Mouse (Mus musculus) liver, embryonic 13.5 days (tissue): ENCODE results near the gene Adamtsl4. TPM values are rescaled to one million over a fixed set of nuclear protein-coding genes. Genes with fewer than 3 reads are reported as not detected.

ENCODE experiments used
- ATAC-seq: fragments of 200-750 bp; cut with Nextera tagmentation; 2 replicates; pipeline ENCODE4 v1.8.0; 2017; ENCODE audit warnings: low read depth, mild to moderate bottlenecking, moderate number of reproducible peaks, moderate library complexity
- DNase-seq: peaks from one replicate; pipeline ENCODE4 v3.0.0; 2022
- H3K27ac ChIP-seq: fragments of 300-500 bp; sonication (generic); 2 replicates; pipeline ENCODE4 v1.5.1; 2015; ENCODE audit warnings: moderate library complexity, mild to moderate bottlenecking, inconsistent platforms
- H3K27me3 ChIP-seq: fragments of 300-500 bp; sonication (generic); 2 replicates; pipeline ENCODE4 v1.6.1; 2015; ENCODE audit warnings: mild to moderate bottlenecking, inconsistent platforms
- H3K36me3 ChIP-seq: fragments of 300-500 bp; sonication (generic); 2 replicates; pipeline ENCODE4 v1.6.1; 2015; ENCODE audit warnings: mild to moderate bottlenecking, inconsistent platforms
- H3K4me1 ChIP-seq: fragments of 300-500 bp; sonication (generic); replicated peaks from 2 replicates; pipeline ENCODE4 v1.6.1; 2015; ENCODE audit warnings: inconsistent platforms
- H3K4me2 ChIP-seq: fragments of 300-500 bp; sonication (generic); 2 replicates; pipeline ENCODE4 v1.6.1; 2015; ENCODE audit warnings: inconsistent platforms, mild to moderate bottlenecking, moderate library complexity
- H3K4me3 ChIP-seq: fragments of 300-500 bp; sonication (generic); replicated peaks from 2 replicates; pipeline ENCODE4 v1.5.1; 2015; ENCODE audit warnings: mild to moderate bottlenecking, inconsistent platforms
- H3K9ac ChIP-seq: fragments of 300-500 bp; sonication (generic); 2 replicates; pipeline ENCODE4 v1.6.1; 2015; ENCODE audit warnings: mild to moderate bottlenecking, inconsistent platforms
- H3K9me3 ChIP-seq: fragments of 300-500 bp; sonication (generic); replicated peaks from 2 replicates; pipeline ENCODE4 v1.6.1; 2016; ENCODE audit warnings: inconsistent platforms
- WGBS: fragments of 180-500 bp; shearing (Covaris S2); methylation state at CpG from one replicate; pipeline ENCODE4 v1.1.7; 2015; ENCODE audit not compliant: insufficient replicate concordance; 5-methylcytosine and 5-hydroxymethylcytosine counted together
- polyA plus RNA-seq: library from polyadenylated mRNA; unstranded; fragments of >200 nt; fragmentation: Nextera tagmentation; extraction: Ambion mirVana; gene quantifications from 2 replicates; pipeline ENCODE4 v1.2.1, GENCODE M21; 2015

The Adamtsl4 gene
- polyA plus RNA-seq, 1 experiment from 2014 or later = 0.83 TPM

DNA sequence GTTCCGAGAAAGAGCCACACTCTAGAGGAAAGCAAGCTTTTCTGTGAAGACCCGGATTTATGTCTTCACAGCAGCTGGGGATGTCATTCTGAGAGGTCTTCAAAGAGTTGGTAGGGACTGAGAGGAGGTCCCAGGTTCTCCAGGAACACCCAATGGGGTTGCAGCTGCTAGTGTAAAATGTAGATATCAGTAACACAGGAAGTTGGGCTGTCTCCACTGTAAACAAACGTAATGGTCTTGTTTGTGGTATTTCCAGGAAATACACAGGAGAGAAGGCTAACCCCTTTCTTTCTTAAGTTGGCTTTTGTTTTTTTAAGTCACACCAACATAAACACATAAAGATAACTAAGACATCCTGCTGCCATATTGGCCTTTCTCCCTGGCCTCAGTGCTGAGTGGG lies 34.7 kb upstream of the Adamtsl4 start:
- 38% methylated on average over 3 of the region's 3 CpGs for WGBS

DNA sequence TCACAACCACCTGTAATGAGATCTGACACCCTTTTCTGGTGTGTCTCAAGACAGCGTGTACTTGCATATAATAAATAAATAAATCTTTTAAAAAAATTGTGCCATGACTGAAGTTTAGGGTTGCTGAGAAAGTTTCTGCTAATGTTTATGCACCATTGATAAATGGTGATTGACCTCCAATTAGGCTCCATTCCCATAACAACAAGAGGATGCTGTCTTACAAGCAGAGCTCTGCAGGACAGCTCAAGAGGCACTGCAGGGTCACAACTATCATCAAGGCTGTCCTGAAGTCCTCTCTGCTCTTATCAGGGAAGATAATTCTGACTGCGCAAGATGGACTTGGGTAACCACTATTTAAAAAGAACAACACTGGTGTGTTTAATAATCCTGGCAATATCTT lies 30.4 kb upstream of the Adamtsl4 start:
- Histone ChIP-seq H3K36me3 (no peaks in the 10 kb centered on the region), H3K4me1 (0 out of 2 replicates have a peak, but pooled peaks cover 3% of the 10 kb centered on the region), H3K4me2 (no peak overlapping the region), H3K27ac (no peak overlapping the region), H3K4me3 (no peak overlapping the region), H3K27me3 (no peaks in the 10 kb centered on the region), H3K9ac (no peak overlapping the region), H3K9me3 (no peaks in the 10 kb centered on the region)
- ATAC-seq (no peak), DNase-seq (no peak)
- WGBS = 68% methylated on average over 2 of the region's 2 CpGs

More for the DNA sequence above, 34.7 kb upstream of the Adamtsl4 start:
- ATAC-seq (no peak), DNase-seq (no peak)
- Histone ChIP-seq H3K9me3 (no peaks in the 10 kb centered on the region), H3K4me3 (no peak overlapping the region), H3K4me1 (0 out of 2 replicates have a peak, but pooled peaks cover 3% of the 10 kb centered on the region), H3K9ac (no peak overlapping the region), H3K27me3 (no peaks in the 10 kb centered on the region), H3K36me3 (no peaks in the 10 kb centered on the region), H3K4me2 (no peak overlapping the region), H3K27ac (no peak overlapping the region)

DNA sequence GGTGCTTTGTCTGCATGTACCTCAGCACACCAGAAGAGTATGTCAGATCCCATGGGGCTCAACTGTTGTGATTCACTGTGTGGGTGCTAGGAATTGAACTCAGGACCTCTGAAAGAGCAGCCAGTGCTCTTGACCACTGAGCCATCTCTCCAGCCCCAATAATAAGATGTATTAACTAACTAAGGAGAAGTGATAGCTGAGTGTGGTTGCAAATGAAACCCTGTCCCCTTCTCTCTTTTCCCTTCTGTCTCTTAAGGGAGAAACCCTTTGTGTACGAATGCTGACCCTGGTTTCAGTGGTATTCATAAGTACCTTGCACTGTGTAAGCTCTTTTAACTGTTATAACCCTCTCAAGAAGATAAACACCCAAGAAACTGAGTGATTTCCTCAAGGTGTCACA lies 28.4 kb upstream of the Adamtsl4 start:
- Histone ChIP-seq H3K4me3 (no peak overlapping the region), H3K4me1 (no peaks in the 10 kb centered on the region), H3K27ac (no peak overlapping the region), H3K36me3 (no peaks in the 10 kb centered on the region), H3K27me3 (no peaks in the 10 kb centered on the region), H3K9ac (no peak overlapping the region), H3K4me2 (no peak overlapping the region), H3K9me3 (no peaks in the 10 kb centered on the region)
- WGBS = 77% methylated on average over 1 of the region's 1 CpGs
- DNase-seq (no peak), ATAC-seq (no peak)

DNA sequence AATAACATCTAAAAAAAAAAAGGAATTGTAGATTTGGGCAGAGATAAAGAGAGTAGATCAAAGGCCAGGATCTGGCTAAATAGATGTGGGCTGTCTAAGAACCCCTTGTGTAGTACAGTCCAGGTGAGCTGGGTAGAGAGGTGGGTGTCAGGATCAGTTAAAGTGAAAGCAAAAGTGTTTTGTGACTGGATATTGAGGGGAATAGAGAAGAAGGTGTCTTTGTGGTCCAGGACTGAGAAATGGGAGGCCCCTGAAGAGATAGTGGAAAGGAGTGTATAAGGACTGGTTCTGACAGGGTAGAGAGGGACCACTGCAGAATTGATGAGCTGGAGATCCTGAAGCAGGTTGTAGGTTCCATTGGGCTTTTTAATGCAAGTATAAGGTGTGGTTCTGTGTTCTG lies 22.2 kb upstream of the Adamtsl4 start:
- H3K9me3 ChIP-seq = no peaks in the 10 kb centered on the region
- no peaks in the 10 kb centered on the region for H3K36me3 ChIP-seq
- H3K4me1 ChIP-seq = no peaks in the 10 kb centered on the region; the same call in 1 of the 2 replicates
- no peak overlapping the region for H3K27ac ChIP-seq
- no peak overlapping the region for H3K4me2 ChIP-seq
- H3K27me3 ChIP-seq = no peaks in the 10 kb centered on the region
- no peak overlapping the region for H3K9ac ChIP-seq
- ATAC-seq (no peak), DNase-seq (no peak)
- H3K4me3 ChIP-seq = no peak overlapping the region

DNA sequence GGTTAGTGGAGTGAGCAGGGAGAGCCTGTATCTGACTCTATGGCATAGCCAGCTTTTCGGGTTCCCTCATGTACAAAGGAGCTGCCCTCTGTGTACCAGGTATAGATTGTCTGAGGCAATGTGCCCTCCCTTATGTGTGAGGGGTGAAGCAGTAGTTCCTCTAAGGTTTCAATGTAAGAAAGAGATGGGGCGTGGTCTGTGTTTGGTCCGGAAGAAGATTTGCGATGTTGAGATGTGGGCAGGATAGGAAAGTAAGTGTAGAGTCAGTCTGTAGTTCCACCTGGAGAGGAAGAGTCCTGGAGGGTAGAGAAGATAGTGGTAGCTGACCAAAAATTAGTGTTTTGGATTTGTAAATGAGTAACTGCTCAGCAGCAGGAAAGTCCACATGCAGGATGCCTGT lies 21.3 kb upstream of the Adamtsl4 start:
- ATAC-seq (no peak), DNase-seq (no peak)
- H3K4me3 ChIP-seq = no peak overlapping the region
- no peaks in the 10 kb centered on the region for H3K9me3 ChIP-seq
- H3K27ac ChIP-seq = no peak overlapping the region
- no peak overlapping the region for H3K9ac ChIP-seq
- H3K4me1 ChIP-seq = no peaks in the 10 kb centered on the region; the same call in 1 of the 2 replicates
- H3K4me2 ChIP-seq = no peak overlapping the region
- 75% methylated on average over 4 of the region's 4 CpGs for WGBS
- no peaks in the 10 kb centered on the region for H3K36me3 ChIP-seq
- no peaks in the 10 kb centered on the region for H3K27me3 ChIP-seq

DNA sequence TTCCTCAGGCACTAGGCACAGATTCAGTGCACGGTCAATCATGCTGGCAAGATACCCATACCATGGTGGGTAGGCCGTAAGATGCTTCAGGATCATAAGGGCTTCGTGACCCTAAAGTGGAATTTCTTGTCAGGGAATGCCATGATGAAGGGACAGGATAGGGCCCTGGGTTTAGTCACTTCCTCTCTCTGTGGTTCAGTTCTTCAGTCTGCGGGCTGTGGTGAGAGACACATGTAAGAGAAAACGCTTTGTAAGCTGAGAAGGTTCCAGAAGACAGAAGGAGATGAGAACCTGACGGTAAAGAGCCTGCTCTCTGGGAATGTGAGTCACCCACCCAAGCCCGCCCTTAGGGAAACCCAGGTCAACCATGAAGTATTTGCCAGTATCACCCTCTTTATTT lies 19.8 kb upstream of the Adamtsl4 start:
- Histone ChIP-seq H3K4me3 (no peak overlapping the region), H3K9ac (no peak overlapping the region), H3K27ac (no peak overlapping the region), H3K4me1 (no peaks in the 10 kb centered on the region; the same call in 1 of the 2 replicates), H3K9me3 (no peaks in the 10 kb centered on the region), H3K27me3 (no peaks in the 10 kb centered on the region), H3K4me2 (no peak overlapping the region), H3K36me3 (no peaks in the 10 kb centered on the region)
- DNase-seq (no peak), ATAC-seq (no peak)
- WGBS = 48% methylated on average over 7 of the region's 7 CpGs

DNA sequence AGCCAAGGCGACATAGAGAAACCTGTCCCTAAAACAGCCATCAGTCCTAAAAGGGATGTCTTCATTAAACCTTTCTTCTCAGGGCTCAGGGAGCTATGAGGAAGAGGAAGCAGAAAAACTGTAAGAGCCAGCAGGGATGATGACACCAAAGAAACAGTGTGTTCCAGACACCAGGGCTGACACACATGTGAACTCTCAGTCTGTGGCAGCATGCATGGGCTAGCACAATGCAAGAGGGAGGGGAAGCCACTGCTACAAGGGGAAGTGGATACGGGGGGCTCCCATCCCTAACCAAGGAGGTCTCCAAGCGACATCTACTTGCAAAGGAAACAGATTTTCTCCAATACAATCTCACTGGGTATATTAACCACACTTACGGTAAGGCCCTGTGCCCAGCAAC lies 18.6 kb upstream of the Adamtsl4 start:
- H3K27ac ChIP-seq = no peak overlapping the region
- H3K9ac ChIP-seq = no peak overlapping the region
- no peak for DNase-seq
- peaks cover 11% of the 10 kb centered on the region for H3K4me1 ChIP-seq
- no peaks in the 10 kb centered on the region for H3K9me3 ChIP-seq
- no peaks in the 10 kb centered on the region for H3K27me3 ChIP-seq
- no peak overlapping the region for H3K4me2 ChIP-seq
- ATAC-seq = no peak
- no peaks in the 10 kb centered on the region for H3K36me3 ChIP-seq
- no peak overlapping the region for H3K4me3 ChIP-seq
- 52% methylated on average over 4 of the region's 4 CpGs for WGBS

DNA sequence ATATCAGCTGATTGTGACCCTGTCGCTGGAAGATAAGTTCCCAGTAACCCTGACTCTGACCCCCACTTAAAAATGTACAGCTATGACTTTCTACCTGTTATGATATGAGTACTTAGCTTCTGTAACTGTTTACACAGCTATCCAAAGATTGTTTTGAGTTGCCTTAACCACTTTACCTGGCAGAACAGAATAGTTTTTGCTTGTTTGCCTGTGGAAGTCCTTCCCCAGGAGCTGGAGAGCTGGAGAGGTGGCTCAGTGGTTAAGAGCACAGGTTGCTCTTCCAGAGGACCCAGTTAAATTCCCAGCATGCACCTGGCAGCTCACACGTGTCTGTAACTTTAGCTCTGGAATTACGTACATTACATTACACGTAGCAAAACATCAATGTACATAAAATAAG lies 16.9 kb upstream of the Adamtsl4 start:
- Histone ChIP-seq H3K9ac (no peak overlapping the region), H3K27ac (no peak overlapping the region), H3K4me1 (peaks cover 25% of the 10 kb centered on the region), H3K4me3 (no peak overlapping the region), H3K27me3 (no peaks in the 10 kb centered on the region), H3K36me3 (no peaks in the 10 kb centered on the region), H3K9me3 (no peaks in the 10 kb centered on the region), H3K4me2 (no peak overlapping the region)
- WGBS = 60% methylated on average over 4 of the region's 4 CpGs
- ATAC-seq = no peak
- no peak for DNase-seq

DNA sequence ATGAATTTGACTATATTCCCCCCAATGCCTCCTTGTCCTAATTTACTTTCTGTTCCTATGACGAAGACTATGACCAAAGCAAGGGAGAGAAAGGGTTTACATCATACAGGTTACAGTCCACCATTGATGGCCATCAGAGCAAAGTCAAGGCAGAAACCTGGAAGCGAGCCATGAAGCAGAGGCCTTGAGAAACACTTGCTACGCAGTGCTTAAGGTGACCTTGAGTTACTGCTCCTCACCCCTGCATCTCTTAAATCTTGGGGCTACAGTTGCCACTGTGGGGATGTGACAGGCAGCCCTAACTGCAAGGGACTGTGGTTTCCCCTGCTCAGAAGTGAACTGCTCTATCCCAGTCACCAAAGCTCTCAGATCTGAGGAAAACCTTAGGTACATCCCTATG lies 15.6 kb upstream of the Adamtsl4 start:
- DNase-seq (no peak), ATAC-seq (no peak)
- WGBS = 72% methylated on average over 3 of the region's 3 CpGs
- Histone ChIP-seq H3K36me3 (no peaks in the 10 kb centered on the region), H3K27me3 (no peaks in the 10 kb centered on the region), H3K4me1 (peaks cover 25% of the 10 kb centered on the region), H3K9ac (no peak overlapping the region), H3K4me2 (no peak overlapping the region), H3K27ac (no peak overlapping the region), H3K4me3 (no peak overlapping the region), H3K9me3 (no peaks in the 10 kb centered on the region)

DNA sequence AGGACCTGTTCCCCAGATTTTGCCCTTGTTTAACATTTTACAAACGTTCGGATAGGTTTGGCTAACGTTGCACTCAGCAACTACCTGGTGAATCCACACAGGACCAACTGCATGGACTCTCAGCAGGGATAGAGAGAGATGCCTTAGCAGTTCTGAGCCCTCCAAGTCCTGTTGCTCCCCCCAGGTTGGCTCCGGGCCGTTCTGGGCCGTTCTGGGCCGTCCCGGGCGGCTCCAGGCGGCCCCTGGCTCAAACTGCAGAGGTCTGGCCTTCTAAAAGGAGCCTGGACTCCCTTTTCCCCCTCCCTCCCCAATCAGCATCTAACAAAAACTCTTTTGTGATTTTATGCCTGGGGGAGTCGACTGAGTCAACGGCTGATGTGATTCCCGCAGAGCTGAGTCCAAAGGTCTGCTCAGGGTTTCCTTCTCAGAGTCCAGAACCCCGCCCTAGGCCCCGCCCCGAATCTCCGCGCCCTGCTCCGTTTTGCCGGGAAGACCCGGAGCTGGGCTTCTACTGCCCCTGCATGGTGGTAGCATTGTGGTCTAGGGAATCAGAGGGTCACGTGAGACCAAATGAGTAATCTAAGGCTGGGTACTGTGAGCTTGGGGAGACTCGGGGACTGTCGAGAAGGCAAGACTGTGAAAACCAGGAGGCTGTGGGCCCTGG lies 14.3 kb upstream of the Adamtsl4 start:
- H3K9ac ChIP-seq = peak overlapping the region; percentile 43
- WGBS = 18% methylated on average over 24 of the region's 24 CpGs
- peaks cover 25% of the 10 kb centered on the region for H3K4me1 ChIP-seq
- no peaks in the 10 kb centered on the region for H3K27me3 ChIP-seq
- peak overlapping the region; percentile 59 for H3K4me2 ChIP-seq
- H3K9me3 ChIP-seq = no peaks in the 10 kb centered on the region
- H3K4me3 ChIP-seq = peak overlapping the region; percentile 14
- DNase-seq = no peak
- ATAC-seq = peak; percentile 54
- H3K36me3 ChIP-seq = no peaks in the 10 kb centered on the region
- H3K27ac ChIP-seq = peak overlapping the region; percentile 34; the same call in 1 of the 2 replicates

DNA sequence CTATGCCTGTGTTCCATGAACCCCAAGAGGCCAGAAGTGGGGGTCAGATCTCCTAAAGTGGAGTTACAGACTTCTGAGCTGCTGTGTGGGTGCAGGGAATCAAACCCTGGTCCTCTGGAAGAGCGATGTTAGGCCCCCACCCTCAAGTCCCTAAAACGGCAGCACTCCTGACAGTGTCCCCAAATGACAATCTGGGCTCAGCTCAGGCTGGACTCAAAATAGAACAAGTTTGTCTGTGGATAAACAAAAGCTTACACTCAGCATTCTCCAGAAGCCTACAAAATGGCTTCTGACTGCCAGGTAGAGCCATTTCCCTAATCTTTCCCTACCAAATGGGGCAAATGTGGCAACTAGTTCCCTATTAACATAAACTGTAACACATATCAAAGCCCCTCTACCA lies 13.4 kb upstream of the Adamtsl4 start:
- no peak for ATAC-seq
- no peak for DNase-seq
- H3K9me3 ChIP-seq = no peaks in the 10 kb centered on the region
- H3K27ac ChIP-seq = no peak overlapping the region
- H3K4me3 ChIP-seq = no peak overlapping the region
- H3K36me3 ChIP-seq = no peaks in the 10 kb centered on the region
- no peak overlapping the region for H3K4me2 ChIP-seq
- WGBS = 75% methylated on average over 2 of the region's 2 CpGs
- H3K9ac ChIP-seq = no peak overlapping the region
- H3K4me1 ChIP-seq = peaks cover 30% of the 10 kb centered on the region
- no peaks in the 10 kb centered on the region for H3K27me3 ChIP-seq

DNA sequence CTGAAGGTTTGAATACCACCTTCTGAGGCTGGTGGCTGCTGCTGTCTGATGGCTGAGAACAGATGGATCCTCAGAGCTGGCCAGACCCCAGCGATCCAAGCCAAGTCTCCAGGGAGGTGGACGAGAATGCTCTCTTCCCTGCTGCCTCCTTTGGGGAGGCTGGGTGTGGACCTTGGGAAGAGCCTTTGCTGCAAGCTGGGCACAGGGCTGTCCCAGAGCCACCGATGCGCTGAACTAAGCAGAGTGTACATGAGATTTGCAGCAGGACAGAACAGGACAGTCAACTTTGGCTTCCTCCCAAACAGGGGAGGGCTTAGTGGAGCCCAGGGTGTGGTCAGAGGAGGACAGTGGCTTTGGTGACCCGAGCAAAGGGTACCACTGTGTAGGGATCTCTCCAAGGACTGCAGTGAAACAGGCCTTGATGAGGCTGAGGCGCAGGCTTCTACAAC lies 12.5 kb upstream of the Adamtsl4 start:
- H3K9ac ChIP-seq = no peak overlapping the region
- peaks cover 30% of the 10 kb centered on the region for H3K4me1 ChIP-seq
- H3K36me3 ChIP-seq = no peaks in the 10 kb centered on the region
- ATAC-seq (peak; percentile 38; the same call in 1 of the 2 replicates), DNase-seq (no peak)
- no peaks in the 10 kb centered on the region for H3K27me3 ChIP-seq
- WGBS = 71% methylated on average over 6 of the region's 6 CpGs
- no peaks in the 10 kb centered on the region for H3K9me3 ChIP-seq
- no peak overlapping the region for H3K4me2 ChIP-seq
- no peak overlapping the region; the same call in 1 of the 2 replicates for H3K27ac ChIP-seq
- H3K4me3 ChIP-seq = no peak overlapping the region
